Mouse (Mus musculus) neural tube, embryonic 14.5 days (tissue): ENCODE data around the gene Gm28047. TPM values are rescaled to one million over a fixed set of nuclear protein-coding genes. Genes with fewer than 3 reads are reported as not detected.
"Not testable (repeated sequence)": the region's sequence is repeated elsewhere in the genome, so short reads cannot be mapped to it uniquely, and the experiment has no call there.

Experiments used
- ATAC-seq: fragments of 200-750 bp; cut with Nextera tagmentation; 2 replicates; pipeline ENCODE4 v1.8.0; 2017; ENCODE audit warnings: low read depth, mild to moderate bottlenecking, moderate TSS enrichment, moderate library complexity
- H3K27ac ChIP-seq: fragments of 300-500 bp; sonication (generic); 2 replicates; pipeline ENCODE4 v1.5.1; 2014; ENCODE audit warnings: low read depth, mild to moderate bottlenecking, control low read depth, low read length, moderate library complexity, mixed read lengths
- H3K27me3 ChIP-seq: fragments of 300-500 bp; sonication (generic); 2 replicates; pipeline ENCODE4 v1.6.1; 2014; ENCODE audit warnings: low read length; ENCODE audit not compliant: control insufficient read depth, insufficient read depth
- H3K36me3 ChIP-seq: fragments of 300-500 bp; sonication (generic); 2 replicates; pipeline ENCODE4 v1.6.1; 2014; ENCODE audit warnings: low read length, mixed read lengths; ENCODE audit not compliant: control insufficient read depth, insufficient read depth
- H3K4me1 ChIP-seq: fragments of 300-500 bp; sonication (generic); 2 replicates; pipeline ENCODE4 v1.6.1; 2014; ENCODE audit warnings: low read length; ENCODE audit not compliant: control insufficient read depth, insufficient read depth
- H3K4me2 ChIP-seq: fragments of 300-500 bp; sonication (generic); 2 replicates; pipeline ENCODE4 v1.6.1; 2014; ENCODE audit warnings: mild to moderate bottlenecking, low read depth, low read length, control low read depth
- H3K4me3 ChIP-seq: fragments of 300-500 bp; sonication (generic); 2 replicates; pipeline ENCODE4 v1.5.1; 2014; ENCODE audit warnings: low read depth, low read length, control low read depth, mixed read lengths
- H3K9ac ChIP-seq: fragments of 300-500 bp; sonication (generic); replicated peaks from 2 replicates; pipeline ENCODE4 v1.6.1; 2014; ENCODE audit warnings: low read depth, mild to moderate bottlenecking, control low read depth, low read length, mixed read lengths
- H3K9me3 ChIP-seq: fragments of 300-500 bp; sonication (generic); 2 replicates; pipeline ENCODE4 v1.6.1; 2016; ENCODE audit warnings: low read length; ENCODE audit not compliant: control insufficient read depth
- WGBS: fragments of 180-500 bp; shearing (Covaris S2); extraction: QIAGEN DNeasy Blood & Tissue Kit; methylation state at CpG from one replicate; pipeline ENCODE4 v1.1.7; 2014; 5-methylcytosine and 5-hydroxymethylcytosine counted together
- polyA plus RNA-seq: library from polyadenylated mRNA; unstranded; fragments of >200 nt; fragmentation: Nextera tagmentation; extraction: Ambion mirVana; gene quantifications from 2 replicates; pipeline ENCODE4 v1.2.1, GENCODE M21; 2014

Gene Gm28047
- polyA plus RNA-seq, 1 experiment from 2014 or later = not detected

DNA sequence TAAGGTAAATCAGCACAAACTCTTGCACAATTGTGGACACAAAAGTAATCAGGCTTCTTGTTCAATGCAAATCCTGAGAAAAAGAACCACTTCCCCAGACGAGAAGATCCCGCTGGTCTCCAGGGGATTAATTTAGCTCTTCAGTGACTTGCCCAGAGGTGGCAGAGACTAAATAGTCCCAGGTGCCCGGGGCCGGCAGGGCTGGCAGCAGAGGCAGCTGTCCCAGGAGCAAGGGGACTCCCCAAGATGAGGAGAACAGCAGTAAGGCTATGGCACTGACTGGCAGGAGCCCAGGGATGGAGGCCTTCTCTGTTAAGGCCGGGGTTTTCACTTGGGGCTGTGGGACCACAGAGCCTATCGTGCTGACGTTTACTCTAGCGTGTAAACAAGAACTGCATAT, 39.0 kb upstream of the Gm28047 start:
- Histone ChIP-seq H3K27ac (no peak overlapping the region), H3K9me3 (no peaks in the 10 kb centered on the region), H3K4me1 (no peaks in the 10 kb centered on the region), H3K4me2 (no peak overlapping the region), H3K9ac (no peak overlapping the region), H3K4me3 (no peak overlapping the region), H3K27me3 (no peaks in the 10 kb centered on the region), H3K36me3 (peaks cover 40% of the 10 kb centered on the region)
- WGBS = 91% methylated on average over 8 of the region's 8 CpGs
- no peak for ATAC-seq

DNA sequence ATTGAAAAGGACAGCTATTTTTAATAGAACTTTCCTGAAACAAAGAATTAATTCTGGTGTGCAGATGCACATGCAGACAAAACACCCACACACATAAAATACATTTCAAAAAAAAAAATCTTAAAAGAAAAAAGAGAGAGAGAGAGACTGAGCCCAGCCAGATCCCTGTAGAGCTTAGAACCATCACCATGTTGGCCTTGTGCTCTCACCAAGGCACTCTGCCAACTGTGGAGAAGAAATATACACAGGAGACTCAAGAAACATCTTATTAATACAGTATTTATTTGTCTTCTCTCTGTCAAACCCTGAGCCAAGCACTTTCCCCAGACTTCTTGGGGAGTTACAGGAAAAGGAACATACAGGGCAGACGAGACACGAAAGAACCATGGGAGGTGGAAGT, 37.7 kb upstream of the Gm28047 start:
- no CpG with 5 or more reads among the region's 2 CpGs for WGBS
- H3K4me1 ChIP-seq, H3K4me2 ChIP-seq, ATAC-seq, H3K27me3 ChIP-seq, H3K9me3 ChIP-seq, H3K4me3 ChIP-seq, H3K9ac ChIP-seq, H3K27ac ChIP-seq: not testable (repeated sequence)
- H3K36me3 ChIP-seq = peaks cover 40% of the 10 kb centered on the region

GRCm38 (mm10) chr15:102657926-102658381, 33.1 kb upstream of the Gm28047 start:
- no peak overlapping the region for H3K9ac ChIP-seq
- H3K4me2 ChIP-seq = no peak overlapping the region
- WGBS = 72% methylated on average over 3 of the region's 3 CpGs
- no peaks in the 10 kb centered on the region for H3K27me3 ChIP-seq
- H3K36me3 ChIP-seq = peaks cover 9% of the 10 kb centered on the region
- ATAC-seq = no peak
- H3K27ac ChIP-seq = no peak overlapping the region
- H3K9me3 ChIP-seq = no peaks in the 10 kb centered on the region
- no peaks in the 10 kb centered on the region for H3K4me1 ChIP-seq
- H3K4me3 ChIP-seq = no peak overlapping the region

DNA sequence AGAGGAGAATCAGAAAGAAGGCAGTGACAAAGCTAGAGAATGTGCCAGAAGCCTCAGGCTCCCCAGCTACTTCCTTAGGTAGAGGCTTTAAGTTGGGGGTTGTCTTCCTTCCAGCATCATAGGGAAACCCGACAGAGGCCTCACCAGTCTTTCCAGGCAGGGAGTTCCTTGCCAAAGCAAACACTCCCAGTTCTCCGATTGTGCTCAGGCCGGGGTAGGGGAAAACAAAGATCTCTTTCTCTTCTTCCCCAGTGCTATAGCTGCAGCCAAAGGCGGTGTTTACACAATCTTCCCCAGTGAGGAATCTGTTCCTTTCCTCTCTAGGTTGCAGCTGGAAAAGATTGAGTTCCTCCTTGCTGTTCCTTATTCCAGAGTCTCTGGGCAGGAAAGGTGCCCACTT, 31.8 kb upstream of the Gm28047 start:
- Histone ChIP-seq H3K36me3 (peaks cover 2% of the 10 kb centered on the region; the same call in 1 of the 2 replicates), H3K27ac (peak overlapping the region; percentile 55; the same call in 1 of the 2 replicates), H3K4me1 (no peaks in the 10 kb centered on the region), H3K4me3 (no peak overlapping the region), H3K4me2 (no peak overlapping the region), H3K27me3 (no peaks in the 10 kb centered on the region), H3K9ac (no peak overlapping the region), H3K9me3 (no peaks in the 10 kb centered on the region)
- ATAC-seq = no peak; the same call in 1 of the 2 replicates
- WGBS = 16% methylated on average over 4 of the region's 4 CpGs

GRCm38 (mm10) chr15:102651928-102652660, 27.2 kb upstream of the Gm28047 start:
- not testable (repeated sequence) for H3K36me3 ChIP-seq, ATAC-seq
- 91% methylated on average over 8 of the region's 9 CpGs for WGBS

GRCm38 (mm10) chr15:102651107-102651506, 26.2 kb upstream of the Gm28047 start:
- H3K9ac ChIP-seq = no peak overlapping the region
- H3K27me3 ChIP-seq = no peaks in the 10 kb centered on the region
- no peak overlapping the region for H3K27ac ChIP-seq
- H3K4me1 ChIP-seq = no peaks in the 10 kb centered on the region
- no peaks in the 10 kb centered on the region for H3K36me3 ChIP-seq
- H3K4me3 ChIP-seq = no peak overlapping the region
- WGBS = 86% methylated on average over 3 of the region's 3 CpGs
- H3K9me3 ChIP-seq = no peaks in the 10 kb centered on the region
- ATAC-seq = no peak
- no peak overlapping the region for H3K4me2 ChIP-seq

More at GRCm38 (mm10) chr15:102651928-102652660, 27.2 kb upstream of the Gm28047 start:
- not testable (repeated sequence) for H3K9me3 ChIP-seq, H3K4me3 ChIP-seq, H3K27me3 ChIP-seq, H3K9ac ChIP-seq, H3K27ac ChIP-seq, H3K4me1 ChIP-seq, H3K4me2 ChIP-seq

DNA sequence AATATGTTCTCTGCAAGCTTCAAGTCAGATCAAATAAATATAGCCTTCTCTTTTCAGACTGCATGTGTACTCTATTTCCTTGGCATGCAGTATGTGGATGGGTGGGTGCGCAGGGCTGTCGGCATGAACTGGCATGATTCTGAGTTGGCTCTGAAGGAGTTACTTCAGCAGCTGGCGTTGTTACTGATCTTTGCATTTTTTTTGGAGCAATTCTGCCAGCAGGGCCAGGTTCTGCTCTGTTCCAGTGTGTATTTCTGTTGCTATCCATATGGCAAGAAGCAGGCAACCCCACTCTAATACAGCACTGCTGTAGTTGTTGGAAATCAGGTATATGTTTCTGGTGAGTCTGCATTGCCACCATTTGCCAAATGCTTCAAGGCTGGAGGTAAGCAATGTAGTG, 10.9 kb upstream of the Gm28047 start:
- 86% methylated on average over 3 of the region's 3 CpGs for WGBS
- Histone ChIP-seq H3K9me3 (no peaks in the 10 kb centered on the region), H3K27ac (no peak overlapping the region), H3K27me3 (no peaks in the 10 kb centered on the region), H3K36me3 (no peaks in the 10 kb centered on the region), H3K9ac (no peak overlapping the region), H3K4me3 (no peak overlapping the region), H3K4me2 (no peak overlapping the region), H3K4me1 (no peaks in the 10 kb centered on the region)
- no peak for ATAC-seq

- no peak overlapping the region for H3K27ac ChIP-seq
- H3K9ac ChIP-seq = no peak overlapping the region
- ATAC-seq = no peak
- H3K4me1 ChIP-seq = no peaks in the 10 kb centered on the region
- H3K36me3 ChIP-seq = no peaks in the 10 kb centered on the region
- H3K4me3 ChIP-seq = no peak overlapping the region
- WGBS = 93% methylated on average over 8 of the region's 8 CpGs
- H3K9me3 ChIP-seq = no peaks in the 10 kb centered on the region
- H3K27me3 ChIP-seq = no peaks in the 10 kb centered on the region
- H3K4me2 ChIP-seq = no peak overlapping the region
These were observed 9.8 kb upstream of the Gm28047 start for GRCm38 (mm10) chr15:102634684-102635083.

DNA sequence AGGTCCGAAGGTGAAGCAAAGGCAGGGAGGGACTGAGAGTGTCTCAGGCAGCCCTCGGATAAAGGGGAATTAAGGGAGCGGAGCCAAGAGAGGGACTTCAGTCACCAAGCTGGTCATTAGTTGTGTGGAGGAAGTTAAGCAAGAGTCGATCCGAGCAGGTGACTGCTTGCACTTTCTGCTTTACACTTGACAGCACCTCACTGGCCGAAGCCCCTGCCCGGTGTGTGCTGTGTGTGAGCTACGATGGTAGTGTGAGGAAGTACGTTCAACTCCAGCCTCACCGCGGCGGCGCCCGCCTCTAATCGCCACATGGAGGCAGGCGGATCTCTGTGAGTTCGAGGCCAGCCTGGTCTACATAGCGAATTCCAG, 804 bp upstream of the Gm28047 start:
- H3K27me3 ChIP-seq = no peaks in the 10 kb centered on the region
- H3K4me3 ChIP-seq = peak overlapping the region; percentile 68
- peak overlapping the region; percentile 80 for H3K4me2 ChIP-seq
- H3K27ac ChIP-seq = peak overlapping the region; percentile 96
- no peaks in the 10 kb centered on the region for H3K36me3 ChIP-seq
- peak overlapping the region; percentile 73 for H3K9ac ChIP-seq
- under 1% methylated on average over 18 of the region's 18 CpGs for WGBS
- peaks cover 14% of the 10 kb centered on the region for H3K4me1 ChIP-seq
- H3K9me3 ChIP-seq = no peaks in the 10 kb centered on the region
- peak; percentile 29 for ATAC-seq
